Mouse (Mus musculus) kidney, postnatal 0 days (tissue): ENCODE data around the gene Agps. TPM values are rescaled to one million over a fixed set of nuclear protein-coding genes. Genes with fewer than 3 reads are reported as not detected.

ENCODE experiments used
- ATAC-seq: fragments of 200-750 bp; cut with Nextera tagmentation; replicated peaks from 2 replicates; pipeline ENCODE4 v1.8.0; 2017; ENCODE audit warnings: low read depth, moderate number of reproducible peaks, moderate TSS enrichment, moderate library complexity; ENCODE audit not compliant: low FRiP score
- DNase-seq: peaks from one replicate; pipeline ENCODE4 v3.0.0-alpha.2; 2016; ENCODE audit warnings: low spot score
- H3K27ac ChIP-seq: fragments of 300-500 bp; sonication (generic); 2 replicates; pipeline ENCODE4 v1.5.1; 2014; ENCODE audit warnings: mild to moderate bottlenecking
- H3K27me3 ChIP-seq: fragments of 300-500 bp; sonication (generic); 2 replicates; pipeline ENCODE4 v1.6.1; 2014; ENCODE audit warnings: low read length, mixed read lengths; ENCODE audit not compliant: insufficient read depth
- H3K36me3 ChIP-seq: fragments of 300-500 bp; sonication (generic); 2 replicates; pipeline ENCODE4 v1.6.1; 2014; ENCODE audit warnings: low read length, mixed read lengths; ENCODE audit not compliant: insufficient read depth
- H3K4me1 ChIP-seq: fragments of 300-500 bp; sonication (generic); replicated peaks from 2 replicates; pipeline ENCODE4 v1.6.1; 2014; ENCODE audit warnings: antibody characterized with exemption, low read length, mixed read lengths; ENCODE audit not compliant: insufficient read depth
- H3K4me2 ChIP-seq: fragments of 300-500 bp; sonication (generic); 2 replicates; pipeline ENCODE4 v1.6.1; 2014; ENCODE audit warnings: mild to moderate bottlenecking, low read length, moderate library complexity, mixed read lengths
- H3K4me3 ChIP-seq: fragments of 300-500 bp; sonication (generic); replicated peaks from 2 replicates; pipeline ENCODE4 v1.5.1; 2014; ENCODE audit warnings: low read depth, low read length
- H3K9ac ChIP-seq: fragments of 300-500 bp; sonication (generic); 2 replicates; pipeline ENCODE4 v1.6.1; 2014; ENCODE audit warnings: low read depth, low read length
- H3K9me3 ChIP-seq: fragments of 300-500 bp; sonication (generic); replicated peaks from 2 replicates; pipeline ENCODE4 v1.6.1; 2016; ENCODE audit warnings: low read length, inconsistent platforms, mixed read lengths
- CTCF ChIP-seq: IDR thresholded peaks from 2 replicates; pipeline ENCODE4 v1.5.1; 2016; ENCODE audit warnings: antibody characterized with exemption, low read depth, mild to moderate bottlenecking, moderate library complexity
- WGBS: fragments of 180-500 bp; shearing (Covaris S2); extraction: QIAGEN DNeasy Blood & Tissue Kit; methylation state at CpG from one replicate; pipeline ENCODE4 v1.1.7; 2014; 5-methylcytosine and 5-hydroxymethylcytosine counted together
- polyA plus RNA-seq: library from polyadenylated mRNA; unstranded; fragments of >200 nt; fragmentation: Nextera tagmentation; extraction: Ambion mirVana; gene quantifications from 2 replicates; pipeline ENCODE4 v1.2.1, GENCODE M21; 2015

The Agps gene
- polyA plus RNA-seq, 1 experiment from 2014 or later, result 22.7 TPM

GRCm38 (mm10) chr2:75792377-75793203 lies 39.4 kb upstream of the Agps start:
- no peaks in the 10 kb centered on the region; the same call in 1 of the 2 replicates for H3K4me1 ChIP-seq
- no peak overlapping the region for H3K4me3 ChIP-seq
- H3K36me3 ChIP-seq, result no peaks in the 10 kb centered on the region
- H3K27ac ChIP-seq, result no peak overlapping the region
- WGBS, result 48% methylated on average over 12 of the region's 12 CpGs
- ATAC-seq, result 0 out of 2 replicates have a peak, but pooled peaks have one; percentile 41
- H3K27me3 ChIP-seq, result no peaks in the 10 kb centered on the region
- peak; percentile 68 for DNase-seq
- no peaks in the 10 kb centered on the region for H3K9me3 ChIP-seq
- H3K9ac ChIP-seq, result no peak overlapping the region
- no peak for TF ChIP-seq CTCF
- no peak overlapping the region for H3K4me2 ChIP-seq

DNA sequence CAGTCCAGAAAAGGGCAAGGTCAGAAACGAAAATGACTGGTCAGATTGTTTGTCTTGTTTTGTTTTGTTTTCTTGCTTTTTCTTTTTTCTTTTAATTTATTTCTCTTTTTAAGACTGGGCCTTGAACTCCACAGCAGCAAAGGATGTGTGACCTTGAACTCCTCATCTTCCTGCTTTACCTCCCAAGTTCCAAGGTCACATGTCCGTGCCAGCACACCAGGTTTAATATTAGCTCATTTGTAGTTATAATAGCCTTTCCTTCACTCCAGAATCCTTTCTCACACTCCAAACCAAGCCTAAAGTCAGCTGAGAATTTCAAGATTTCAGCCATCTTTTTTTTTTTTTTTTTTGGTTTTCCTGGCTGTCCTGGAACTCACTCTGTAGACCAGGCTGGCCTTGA lies 35.8 kb upstream of the Agps start:
- 36% methylated on average over 2 of the region's 2 CpGs for WGBS
- Histone ChIP-seq H3K36me3 (no peaks in the 10 kb centered on the region), H3K9ac (no peak overlapping the region), H3K4me1 (no peaks in the 10 kb centered on the region), H3K4me2 (no peak overlapping the region), H3K27ac (no peak overlapping the region), H3K27me3 (no peaks in the 10 kb centered on the region), H3K4me3 (no peak overlapping the region), H3K9me3 (no peaks in the 10 kb centered on the region)
- no peak for TF ChIP-seq CTCF
- ATAC-seq, result no peak
- no peak for DNase-seq

DNA sequence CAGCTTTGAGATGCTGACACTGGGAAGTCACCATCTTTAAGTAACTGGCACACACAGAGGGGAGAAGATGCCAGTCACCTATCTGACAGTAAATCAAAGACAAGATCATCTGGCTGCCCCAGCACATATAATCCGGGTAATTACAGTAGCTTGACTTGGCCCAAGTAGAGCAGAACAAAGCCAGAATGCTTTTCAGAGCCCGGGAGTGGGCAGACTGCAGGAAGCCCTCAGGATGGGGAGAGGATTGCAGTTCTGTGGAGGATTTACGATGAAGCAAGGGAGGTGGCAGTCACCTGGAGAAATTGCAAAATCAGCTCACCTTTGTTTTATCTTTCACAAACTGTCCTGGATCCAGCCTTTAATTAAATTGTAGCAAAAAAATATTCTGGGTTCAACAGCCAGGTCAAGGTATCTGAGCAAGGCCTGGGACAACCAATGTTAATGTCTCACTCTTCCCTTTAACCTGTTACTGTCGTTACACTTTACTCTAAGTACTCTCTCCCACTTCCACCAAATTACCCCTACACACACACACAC lies 33.5 kb upstream of the Agps start:
- no peaks in the 10 kb centered on the region for H3K9me3 ChIP-seq
- no peaks in the 10 kb centered on the region for H3K36me3 ChIP-seq
- no peak for TF ChIP-seq CTCF
- no peak overlapping the region for H3K4me2 ChIP-seq
- no peaks in the 10 kb centered on the region for H3K4me1 ChIP-seq
- no peaks in the 10 kb centered on the region for H3K27me3 ChIP-seq
- ATAC-seq, result no peak; the same call in 1 of the 2 replicates
- WGBS, result 34% methylated on average over 4 of the region's 4 CpGs
- H3K27ac ChIP-seq, result no peak overlapping the region
- no peak overlapping the region for H3K9ac ChIP-seq
- DNase-seq, result no peak
- H3K4me3 ChIP-seq, result no peak overlapping the region

DNA sequence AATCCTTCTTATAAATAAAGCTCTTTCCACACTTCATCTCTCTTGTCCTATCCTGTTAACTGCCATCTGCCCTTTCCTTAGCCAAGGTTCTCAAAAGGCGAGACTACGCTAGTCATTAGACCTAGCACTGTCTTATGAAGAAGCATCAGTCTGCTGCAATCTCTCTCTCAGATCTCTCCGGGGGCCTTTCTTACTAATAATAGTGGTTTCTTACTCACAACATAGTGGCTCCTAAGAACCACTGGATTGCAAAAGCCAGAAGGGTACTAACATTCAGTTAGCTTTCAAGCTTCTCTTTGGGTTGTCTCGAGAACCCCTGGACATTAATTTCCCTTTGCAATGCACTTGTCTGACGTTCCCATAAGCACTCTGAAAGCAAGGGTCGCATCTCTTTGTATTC lies 26.2 kb upstream of the Agps start:
- Histone ChIP-seq H3K9ac (no peak overlapping the region), H3K27ac (no peak overlapping the region), H3K9me3 (no peaks in the 10 kb centered on the region), H3K27me3 (no peaks in the 10 kb centered on the region), H3K4me3 (no peak overlapping the region), H3K4me2 (no peak overlapping the region), H3K36me3 (no peaks in the 10 kb centered on the region), H3K4me1 (no peaks in the 10 kb centered on the region)
- ATAC-seq (no peak), DNase-seq (no peak)
- WGBS, result 93% methylated on average over 6 of the region's 6 CpGs
- no peak for TF ChIP-seq CTCF

GRCm38 (mm10) chr2:75806891-75807290 lies 25.1 kb upstream of the Agps start:
- H3K4me1 ChIP-seq, result no peaks in the 10 kb centered on the region
- no peak overlapping the region for H3K9ac ChIP-seq
- no peak for TF ChIP-seq CTCF
- H3K27ac ChIP-seq, result no peak overlapping the region
- 83% methylated on average over 3 of the region's 3 CpGs for WGBS
- no peaks in the 10 kb centered on the region for H3K27me3 ChIP-seq
- no peaks in the 10 kb centered on the region for H3K36me3 ChIP-seq
- H3K4me3 ChIP-seq, result no peak overlapping the region
- no peaks in the 10 kb centered on the region for H3K9me3 ChIP-seq
- no peak for ATAC-seq
- no peak for DNase-seq
- H3K4me2 ChIP-seq, result no peak overlapping the region

DNA sequence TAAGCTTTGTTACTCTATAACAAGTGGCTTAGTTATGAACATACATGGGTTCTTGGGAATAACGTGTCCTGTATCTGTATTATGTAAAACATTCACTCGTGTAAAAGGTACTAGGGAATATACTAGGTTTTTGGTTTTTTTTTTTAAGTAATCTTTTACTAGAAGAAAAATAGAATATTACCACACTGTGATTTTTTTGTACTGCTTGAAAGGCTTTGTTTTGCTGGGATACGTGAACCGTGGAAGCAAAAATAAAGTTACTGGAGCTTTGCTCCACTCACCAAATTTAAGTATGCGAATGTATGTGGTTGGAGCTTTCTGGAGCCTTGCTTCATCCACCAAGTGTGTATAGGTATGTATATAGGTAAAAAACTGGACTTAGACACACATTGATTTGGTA lies 24.5 kb upstream of the Agps start:
- Histone ChIP-seq H3K27me3 (no peaks in the 10 kb centered on the region), H3K4me3 (no peak overlapping the region), H3K4me2 (no peak overlapping the region), H3K9me3 (no peaks in the 10 kb centered on the region), H3K9ac (no peak overlapping the region), H3K4me1 (no peaks in the 10 kb centered on the region), H3K27ac (no peak overlapping the region), H3K36me3 (no peaks in the 10 kb centered on the region)
- 78% methylated on average over 5 of the region's 5 CpGs for WGBS
- no peak for TF ChIP-seq CTCF
- no peak for DNase-seq
- ATAC-seq, result no peak
